Mouse (Mus musculus) liver, postnatal 0 days (tissue): ENCODE measurements at regions not wholly inside any gene's neighbourhood (a gene's known extent, or its start where the extent isn't known, plus 50 kb on each side); places are given as distances from the start of the nearest gene placed in this dataset.

Source experiments
- ATAC-seq: fragments of 200-750 bp; cut with Nextera tagmentation; 2 replicates; pipeline ENCODE4 v1.8.0; 2017; ENCODE audit warnings: mild to moderate bottlenecking, moderate library complexity
- DNase-seq: peaks from one replicate; pipeline ENCODE4 v3.0.0-alpha.2; 2016
- H3K27ac ChIP-seq: fragments of 300-500 bp; sonication (generic); 2 replicates; pipeline ENCODE4 v1.5.1; 2014; ENCODE audit warnings: antibody characterized with exemption, moderate library complexity, mild to moderate bottlenecking, low read depth
- H3K27me3 ChIP-seq: fragments of 300-500 bp; sonication (generic); 2 replicates; pipeline ENCODE4 v1.6.1; 2014; ENCODE audit warnings: low read length, control low read depth, mixed read lengths; ENCODE audit not compliant: insufficient read depth
- H3K36me3 ChIP-seq: fragments of 300-500 bp; sonication (generic); replicated peaks from 2 replicates; pipeline ENCODE4 v1.6.1; 2014; ENCODE audit warnings: mild to moderate bottlenecking, control low read depth, low read length, moderate library complexity, mixed read lengths; ENCODE audit not compliant: insufficient read depth
- H3K4me1 ChIP-seq: fragments of 300-500 bp; sonication (generic); 2 replicates; pipeline ENCODE4 v1.6.1; 2014; ENCODE audit warnings: antibody characterized with exemption, mild to moderate bottlenecking, control low read depth; ENCODE audit not compliant: insufficient read depth
- H3K4me2 ChIP-seq: fragments of 300-500 bp; sonication (generic); 2 replicates; pipeline ENCODE4 v1.6.1; 2014; ENCODE audit warnings: low read depth, mild to moderate bottlenecking, low read length, moderate library complexity, mixed read lengths
- H3K4me3 ChIP-seq: fragments of 300-500 bp; sonication (generic); 2 replicates; pipeline ENCODE4 v1.5.1; 2014; ENCODE audit warnings: low read depth, low read length
- H3K9ac ChIP-seq: fragments of 300-500 bp; sonication (generic); replicated peaks from 2 replicates; pipeline ENCODE4 v1.6.1; 2014; ENCODE audit warnings: mild to moderate bottlenecking, moderate library complexity
- H3K9me3 ChIP-seq: fragments of 300-500 bp; sonication (generic); 2 replicates; pipeline ENCODE4 v1.6.1; 2016; ENCODE audit warnings: mild to moderate bottlenecking, control low read depth, low read length, mixed read lengths
- CTCF ChIP-seq: sonication (generic); IDR thresholded peaks from 2 replicates; pipeline ENCODE4 v1.5.1; 2016; ENCODE audit warnings: antibody characterized with exemption, low read depth
- EP300 ChIP-seq: IDR thresholded peaks from 2 replicates; pipeline ENCODE4 v1.6.1; 2016; ENCODE audit warnings: antibody characterized with exemption, low read depth, mild to moderate bottlenecking
- WGBS: fragments of 180-500 bp; shearing (Covaris S2); extraction: QIAGEN DNeasy Blood & Tissue Kit; methylation state at CpG from one replicate; pipeline ENCODE4 v1.1.7; 2014; ENCODE audit not compliant: insufficient replicate concordance; 5-methylcytosine and 5-hydroxymethylcytosine counted together

GRCm38 (mm10) chr16:15196855-15197254, 120.4 kb upstream of the Gm21897 start:
- H3K27ac ChIP-seq = no peak overlapping the region
- no peaks in the 10 kb centered on the region for H3K9me3 ChIP-seq
- TF ChIP-seq EP300 (no peak), CTCF (no peak)
- no peaks in the 10 kb centered on the region for H3K36me3 ChIP-seq
- DNase-seq (no peak), ATAC-seq (no peak)
- no peak overlapping the region for H3K9ac ChIP-seq
- no peaks in the 10 kb centered on the region for H3K27me3 ChIP-seq
- no peaks in the 10 kb centered on the region for H3K4me1 ChIP-seq
- no peak overlapping the region for H3K4me2 ChIP-seq
- no peak overlapping the region for H3K4me3 ChIP-seq

GRCm38 (mm10) chr16:15215921-15216320, 101.3 kb upstream of the Gm21897 start:
- H3K4me2 ChIP-seq = no peak overlapping the region
- H3K36me3 ChIP-seq = no peaks in the 10 kb centered on the region
- H3K4me1 ChIP-seq = no peaks in the 10 kb centered on the region
- WGBS = 75% methylated on average over 2 of the region's 2 CpGs
- no peaks in the 10 kb centered on the region for H3K27me3 ChIP-seq
- TF ChIP-seq EP300 = no peak
- TF ChIP-seq CTCF = no peak
- DNase-seq (no peak), ATAC-seq (no peak)
- no peak overlapping the region for H3K9ac ChIP-seq
- H3K9me3 ChIP-seq = no peaks in the 10 kb centered on the region
- no peak overlapping the region for H3K27ac ChIP-seq
- no peak overlapping the region for H3K4me3 ChIP-seq

GRCm38 (mm10) chr16:15220961-15221547, 96.2 kb upstream of the Gm21897 start:
- ATAC-seq = no peak
- WGBS = 60% methylated on average over 4 of the region's 4 CpGs
- TF ChIP-seq EP300 (no peak), CTCF (no peak)
- Histone ChIP-seq H3K4me3 (no peak overlapping the region), H3K9ac (no peak overlapping the region), H3K4me1 (no peaks in the 10 kb centered on the region), H3K4me2 (no peak overlapping the region), H3K36me3 (no peaks in the 10 kb centered on the region), H3K9me3 (no peaks in the 10 kb centered on the region), H3K27me3 (no peaks in the 10 kb centered on the region), H3K27ac (no peak overlapping the region)
- DNase-seq = no peak

GRCm38 (mm10) chr16:15237836-15238235, 79.4 kb upstream of the Gm21897 start:
- H3K4me1 ChIP-seq = no peaks in the 10 kb centered on the region
- TF ChIP-seq CTCF (no peak), EP300 (no peak)
- no peak overlapping the region for H3K4me2 ChIP-seq
- no peaks in the 10 kb centered on the region for H3K27me3 ChIP-seq
- no peak overlapping the region for H3K27ac ChIP-seq
- H3K36me3 ChIP-seq = no peaks in the 10 kb centered on the region
- ATAC-seq = no peak
- no peak overlapping the region for H3K9ac ChIP-seq
- no peak overlapping the region for H3K4me3 ChIP-seq
- no peak for DNase-seq
- H3K9me3 ChIP-seq = no peaks in the 10 kb centered on the region

- H3K9ac ChIP-seq = no peak overlapping the region
- no peak overlapping the region for H3K4me2 ChIP-seq
- H3K36me3 ChIP-seq = no peaks in the 10 kb centered on the region
- H3K27me3 ChIP-seq = no peaks in the 10 kb centered on the region
- no peak overlapping the region for H3K27ac ChIP-seq
- no peaks in the 10 kb centered on the region for H3K9me3 ChIP-seq
- no peaks in the 10 kb centered on the region for H3K4me1 ChIP-seq
- H3K4me3 ChIP-seq = no peak overlapping the region
- ATAC-seq = no peak
- TF ChIP-seq CTCF (no peak), EP300 (no peak)
- DNase-seq = no peak
Observed at GRCm38 (mm10) chr16:15238449-15238848, 78.8 kb upstream of the Gm21897 start.

- Histone ChIP-seq H3K4me3 (no peak overlapping the region), H3K27me3 (no peaks in the 10 kb centered on the region), H3K9me3 (no peaks in the 10 kb centered on the region), H3K9ac (no peak overlapping the region), H3K4me1 (no peaks in the 10 kb centered on the region), H3K4me2 (no peak overlapping the region), H3K36me3 (no peaks in the 10 kb centered on the region), H3K27ac (no peak overlapping the region)
- ATAC-seq (no peak), DNase-seq (no peak)
- TF ChIP-seq CTCF (no peak), EP300 (no peak)
Observed at GRCm38 (mm10) chr16:15250186-15250585, 67.1 kb upstream of the Gm21897 start.

- TF ChIP-seq EP300 (no peak), CTCF (no peak)
- H3K4me3 ChIP-seq = no peak overlapping the region
- no peak overlapping the region for H3K27ac ChIP-seq
- no peak overlapping the region for H3K9ac ChIP-seq
- no peaks in the 10 kb centered on the region for H3K9me3 ChIP-seq
- no peak for ATAC-seq
- no peaks in the 10 kb centered on the region for H3K27me3 ChIP-seq
- WGBS = 67% methylated on average over 2 of the region's 2 CpGs
- H3K4me1 ChIP-seq = no peaks in the 10 kb centered on the region
- no peak overlapping the region for H3K4me2 ChIP-seq
- H3K36me3 ChIP-seq = no peaks in the 10 kb centered on the region
- no peak for DNase-seq
Observed at GRCm38 (mm10) chr16:15251686-15252085, 65.6 kb upstream of the Gm21897 start.
